Mouse (Mus musculus) T-helper 1 cell (primary cell): ENCODE data around the gene Anxa10.

Experiments
- in situ Hi-C: fragments of 300-600 bp; cut with MboI, MseI; formaldehyde crosslinking; loops from one replicate; pipeline ENCODE4 v1.15.1; 2025; ENCODE audit warnings: high pct_unique_total_duplicates

The Anxa10 gene

DNA sequence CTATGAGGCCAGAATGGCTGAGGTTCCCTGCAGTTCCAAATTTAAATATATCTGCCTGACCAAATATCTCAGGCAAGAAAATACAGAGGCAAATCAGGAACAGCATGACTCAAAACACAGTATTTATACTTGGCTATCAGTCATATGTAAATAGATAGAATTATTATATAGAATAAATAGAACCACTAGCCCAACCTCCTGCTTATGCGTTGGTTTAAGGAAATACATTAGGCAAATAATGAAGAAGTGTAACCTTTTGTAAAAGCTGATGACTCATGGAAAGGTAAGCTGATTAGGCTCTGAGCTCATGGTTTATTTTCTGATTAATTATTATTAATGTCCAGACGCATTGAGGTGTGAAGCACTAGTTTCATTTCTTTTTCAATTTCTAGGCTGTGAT lies at the start of gene Anxa10:
Gene Anxa10, minus strand, starts transcription at position 53 of the 400 bp plus-strand sequence.
- in situ Hi-C loops: no loop called here

DNA sequence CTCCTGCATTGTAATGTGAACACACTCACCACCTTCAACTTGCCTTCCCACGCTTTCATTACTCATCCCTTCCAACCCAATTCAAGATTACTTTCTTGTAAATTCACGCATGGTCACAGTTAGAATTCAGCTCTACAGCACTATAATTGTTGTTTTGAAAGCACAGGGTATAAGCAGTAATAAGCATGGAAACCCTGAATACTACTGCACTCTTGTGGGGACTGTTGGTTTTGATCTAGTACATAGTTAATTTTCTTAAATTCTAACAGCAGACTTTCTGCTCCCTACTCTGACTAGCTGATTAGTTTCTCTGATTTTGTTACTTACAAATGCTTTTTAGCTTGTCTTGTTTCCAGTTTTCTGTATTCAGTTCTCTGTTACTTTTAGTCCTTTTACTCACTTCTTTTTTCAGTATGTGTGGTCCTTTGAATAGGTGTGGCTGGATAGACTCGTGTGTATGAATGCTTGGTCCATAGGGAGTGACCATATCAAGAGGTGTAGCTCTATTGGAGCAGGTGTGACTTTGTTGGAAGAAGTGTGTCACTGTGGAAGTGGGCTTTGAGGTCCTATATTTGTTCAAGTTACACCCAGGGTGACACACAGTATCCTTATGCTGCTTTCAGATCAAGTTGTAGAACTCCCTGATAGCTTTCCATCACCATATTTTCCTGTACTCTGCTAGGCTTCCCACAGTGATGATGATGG lies 9.9 kb upstream of the Anxa10 start:
- in situ Hi-C loops: no loop called here

DNA sequence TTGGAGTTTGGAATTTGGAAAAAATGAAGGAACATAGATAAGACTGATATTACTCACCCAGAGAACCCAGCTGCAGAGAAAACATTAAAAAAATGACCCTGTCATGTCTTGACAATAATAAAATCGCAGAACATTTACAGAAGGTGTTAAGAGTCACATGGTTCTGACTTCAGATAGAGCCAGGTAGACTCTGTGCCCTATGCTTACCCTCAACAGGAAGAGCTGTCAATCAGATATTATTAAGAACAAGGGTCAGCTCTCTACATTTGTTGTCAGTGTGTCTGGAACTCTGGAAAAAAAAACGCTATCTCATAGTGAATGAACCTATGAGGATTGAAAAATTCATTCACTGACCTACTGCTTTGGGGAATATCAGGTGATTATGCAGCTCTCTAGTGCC lies 25.7 kb downstream of the Anxa10 start:
- in situ Hi-C loops: loop anchor here (25.0 kb wide), 1 partner anchor 1390 kb away; no protein-coding TSS in a partner anchor

DNA sequence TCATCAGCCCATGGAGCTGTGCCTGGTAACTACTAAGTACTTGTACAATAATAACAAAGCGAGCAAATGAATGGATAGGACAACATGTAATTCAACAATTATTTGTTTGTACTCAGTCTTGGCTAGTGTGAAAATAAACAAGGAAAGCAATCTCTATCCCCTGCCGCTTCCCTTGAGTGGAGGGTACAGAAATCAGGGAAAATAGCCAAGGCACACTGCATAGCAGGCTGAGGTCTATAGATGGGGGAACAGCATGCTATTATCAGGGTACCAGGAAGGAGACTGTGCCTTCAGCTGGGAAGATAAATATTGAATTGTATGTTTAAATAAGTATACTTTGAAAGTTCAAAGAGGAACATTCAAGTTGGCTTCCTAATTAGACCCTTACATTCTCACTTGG lies 41.1 kb downstream of the Anxa10 start:
- in situ Hi-C loops: loop anchor here (10.0 to 25.0 kb wide), 2 partner anchors 1405 to 1783 kb away; no protein-coding TSS in a partner anchor

DNA sequence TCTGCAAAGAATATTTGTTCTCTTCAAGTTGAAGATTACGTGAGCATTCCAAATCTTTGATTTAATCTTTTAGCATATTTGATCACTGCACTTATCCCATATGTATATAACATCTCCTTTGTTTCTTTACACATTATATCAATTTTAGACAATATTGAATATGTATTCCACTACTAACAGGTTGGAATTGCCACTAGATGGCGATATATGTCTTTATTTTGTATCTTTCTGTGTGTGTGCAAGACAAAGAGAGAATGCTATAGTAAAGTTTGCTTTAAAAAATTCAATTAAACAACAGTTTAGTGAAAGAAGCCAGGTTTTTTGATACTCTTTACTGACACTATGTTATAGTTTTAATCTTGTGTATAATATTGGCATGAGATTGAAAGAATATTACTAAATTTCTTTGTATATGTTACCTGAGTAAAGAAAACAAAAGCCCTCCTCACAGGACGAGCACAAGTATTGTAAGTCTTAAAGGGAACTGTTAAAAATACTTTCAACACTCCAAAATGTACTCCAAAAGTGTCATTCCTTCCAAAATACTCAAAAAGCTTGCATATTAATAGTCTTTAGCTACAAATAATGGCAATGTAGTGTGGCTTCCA lies 42.7 kb downstream of the Anxa10 start:
- in situ Hi-C loops: loop anchor here (10.0 to 25.0 kb wide), 2 partner anchors 1407 to 1785 kb away; no protein-coding TSS in a partner anchor

DNA sequence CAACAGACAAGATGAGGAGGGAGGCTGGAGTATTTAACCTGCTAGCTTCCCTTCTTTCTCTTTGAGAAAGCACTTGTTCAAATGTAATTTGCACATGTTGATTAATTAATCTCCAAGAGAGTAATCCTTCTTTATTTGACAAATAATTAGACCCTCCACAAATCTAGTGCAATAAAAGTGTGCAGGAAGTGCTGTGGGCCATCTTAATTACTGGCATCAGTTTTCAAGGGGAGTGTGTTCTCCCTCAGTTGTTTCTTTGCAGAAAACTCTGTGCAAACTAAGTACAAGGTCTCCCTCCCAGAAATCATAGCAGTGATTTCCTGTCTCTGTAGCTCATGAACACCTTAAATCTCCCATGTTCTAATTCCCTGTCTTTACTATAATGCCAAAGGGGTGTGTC lies 54.6 kb downstream of the Anxa10 start:
- in situ Hi-C loops: loop anchor here (10.0 kb wide), 1 partner anchor 64 kb away; no protein-coding TSS in a partner anchor

DNA sequence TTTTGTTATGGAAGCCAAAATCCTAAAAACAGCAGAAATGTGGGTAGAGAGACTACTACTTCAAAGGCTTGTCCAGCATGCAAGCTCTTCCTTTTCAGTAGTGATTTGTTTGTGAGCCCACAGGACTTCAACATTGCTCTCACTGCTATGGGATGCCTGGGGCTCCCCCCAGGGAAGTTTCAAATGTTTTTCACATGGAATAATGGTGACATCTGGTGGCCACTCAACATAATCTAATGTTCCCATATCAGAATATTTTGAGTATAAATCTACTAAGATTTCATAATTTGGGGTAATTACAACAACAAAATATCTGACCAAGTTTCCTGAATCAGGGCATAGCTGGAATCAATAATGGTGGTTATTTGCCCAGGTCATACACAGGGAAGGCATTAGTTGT lies 62.6 kb downstream of the Anxa10 start:
- in situ Hi-C loops: loop anchor here (10.0 kb wide), 1 partner anchor 56 kb away; no protein-coding TSS in a partner anchor

DNA sequence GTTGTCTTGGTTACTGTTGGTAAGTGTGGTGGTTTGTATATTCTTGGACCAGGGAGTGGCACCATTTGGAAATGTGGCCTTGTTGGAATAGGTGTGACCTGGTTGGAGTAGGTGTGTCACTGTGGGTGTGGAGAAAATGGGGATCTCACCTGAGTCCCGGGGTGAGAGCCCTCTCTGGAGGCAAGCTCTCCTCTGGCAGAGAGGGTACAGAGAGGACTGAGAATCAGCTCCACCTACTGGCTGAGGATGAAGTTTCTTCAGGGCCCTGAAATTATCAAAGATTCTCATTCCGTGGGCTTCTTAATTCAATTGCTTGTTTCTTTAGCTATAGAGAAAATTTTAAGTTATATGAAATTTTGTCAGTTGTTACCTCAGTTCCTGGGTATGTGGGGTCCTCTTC lies 76.1 kb downstream of the Anxa10 start:
- in situ Hi-C loops: loop anchor here (10.0 kb wide), 2 partner anchors 152 to 232 kb away; no protein-coding TSS in a partner anchor

DNA sequence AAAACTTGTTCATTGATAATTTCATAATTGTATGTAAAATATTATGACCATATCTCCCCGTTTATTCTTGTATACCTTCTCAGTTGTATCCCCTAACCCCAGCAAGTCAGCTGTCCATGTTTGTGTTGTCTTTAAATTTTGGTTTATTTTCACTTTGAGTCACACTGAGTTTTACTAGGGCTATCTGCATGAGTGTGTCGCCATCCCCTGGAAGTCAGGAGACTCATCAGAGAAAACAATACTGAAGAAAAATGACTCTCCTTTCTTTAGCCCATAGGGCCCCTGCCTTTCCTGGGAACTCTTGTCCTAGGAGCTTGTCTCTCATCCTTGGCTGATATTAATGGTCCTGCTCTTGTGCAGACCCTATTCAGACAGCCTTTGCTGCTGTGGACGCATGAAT lies 88.6 kb downstream of the Anxa10 start:
- in situ Hi-C loops: no loop called here

DNA sequence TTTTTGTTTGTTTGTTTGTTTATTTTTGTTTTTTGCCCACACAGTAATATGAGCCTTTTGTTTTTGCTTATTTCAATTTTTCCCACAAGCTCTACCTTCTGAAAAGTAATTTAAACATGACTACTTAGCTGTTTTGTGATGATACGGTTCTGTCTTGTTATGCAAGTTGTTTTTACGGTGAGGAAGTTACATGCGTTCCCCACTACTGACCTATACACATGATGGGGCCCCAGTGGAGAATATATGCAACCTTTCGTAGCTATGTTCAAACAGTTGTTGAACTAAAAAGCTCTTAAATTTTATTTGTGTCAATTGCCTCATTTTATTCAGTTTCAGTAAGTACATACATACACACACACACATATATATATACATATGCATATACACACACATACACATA lies 108.4 kb downstream of the Anxa10 start:
- in situ Hi-C loops: no loop called here

DNA sequence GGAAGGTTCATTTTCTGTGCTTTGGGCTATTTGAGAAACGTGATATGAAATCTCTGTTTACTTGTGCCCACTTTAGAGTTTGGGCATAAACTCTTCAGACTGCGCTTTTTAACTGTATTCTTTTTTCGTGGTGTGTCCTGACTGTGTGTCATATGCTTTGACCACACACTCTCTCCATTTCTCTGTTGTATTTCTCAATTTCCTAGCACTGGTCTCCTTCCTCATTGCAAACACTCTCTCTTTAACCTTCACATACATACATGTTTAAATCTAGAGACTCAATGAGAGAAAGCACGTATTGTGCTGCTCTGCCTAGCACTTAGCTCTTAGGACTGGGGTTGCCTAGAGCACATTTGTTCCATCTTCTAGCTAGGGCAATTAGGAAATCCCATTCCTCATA lies 108.8 kb downstream of the Anxa10 start:
- in situ Hi-C loops: no loop called here
